Mouse (Mus musculus) mouse trophoblast stem cell (cell line): ENCODE data around the gene Zmiz1.

Source experiments
- in situ Hi-C, 2 experiments: fragments of 300-500 bp; cut with MseI, MboI; formaldehyde crosslinking; loops; 2 replicates in 1 of 2; 3 replicates in 1 of 2; pipeline ENCODE4 v1.15.1; 2025

Gene Zmiz1

GRCm38 (mm10) chr14:25492567-25493279 is 33.7 kb downstream of the Zmiz1 start:
- in situ Hi-C loops: no loop called here

- in situ Hi-C loops: no loop called here
Measured at GRCm38 (mm10) chr14:25493301-25494241, 34.6 kb downstream of the Zmiz1 start.

- in situ Hi-C loops: no loop called here
Measured at GRCm38 (mm10) chr14:25494778-25495177, 35.8 kb downstream of the Zmiz1 start.

- in situ Hi-C loops: no loop called here
Measured at GRCm38 (mm10) chr14:25496116-25496515, 37.1 kb downstream of the Zmiz1 start.

- in situ Hi-C loops: no loop called here
Measured at GRCm38 (mm10) chr14:25496989-25497388, 38.0 kb downstream of the Zmiz1 start.

GRCm38 (mm10) chr14:25497596-25497995 is 38.6 kb downstream of the Zmiz1 start:
- in situ Hi-C loops: no loop called here

GRCm38 (mm10) chr14:25498367-25498766 is 39.4 kb downstream of the Zmiz1 start:
- in situ Hi-C loops: no loop called here

GRCm38 (mm10) chr14:25499526-25499925 is 40.5 kb downstream of the Zmiz1 start:
- in situ Hi-C loops: no loop called here

- in situ Hi-C loops: no loop called here
Measured at GRCm38 (mm10) chr14:25500511-25501120, 41.6 kb downstream of the Zmiz1 start.

GRCm38 (mm10) chr14:25501481-25501880 is 42.5 kb downstream of the Zmiz1 start:
- in situ Hi-C loops: no loop called here

GRCm38 (mm10) chr14:25502355-25502754 is 43.4 kb downstream of the Zmiz1 start:
- in situ Hi-C loops: no loop called here

GRCm38 (mm10) chr14:25504241-25504640 is 45.3 kb downstream of the Zmiz1 start:
- in situ Hi-C loops: no loop called here

GRCm38 (mm10) chr14:25505201-25505671 is 46.3 kb downstream of the Zmiz1 start:
- in situ Hi-C loops: no loop called here

- in situ Hi-C loops: no loop called here
Measured at GRCm38 (mm10) chr14:25508111-25508756, 49.2 kb downstream of the Zmiz1 start.

- in situ Hi-C loops: no loop called here
Measured at GRCm38 (mm10) chr14:25508757-25509139, 49.8 kb downstream of the Zmiz1 start.

GRCm38 (mm10) chr14:25509450-25510129 is 50.6 kb downstream of the Zmiz1 start:
- in situ Hi-C loops: no loop called here

- in situ Hi-C loops: no loop called here
Measured at GRCm38 (mm10) chr14:25510362-25510761, 51.4 kb downstream of the Zmiz1 start.

GRCm38 (mm10) chr14:25510987-25511386 is 52.0 kb downstream of the Zmiz1 start:
- in situ Hi-C loops: no loop called here

- in situ Hi-C loops: no loop called here
Measured at GRCm38 (mm10) chr14:25511564-25511963, 52.6 kb downstream of the Zmiz1 start.

- in situ Hi-C loops: no loop called here
Measured at GRCm38 (mm10) chr14:25511967-25512366, 53.0 kb downstream of the Zmiz1 start.

- in situ Hi-C loops: no loop called here
Measured at GRCm38 (mm10) chr14:25512803-25513202, 53.8 kb downstream of the Zmiz1 start.
